Mouse (Mus musculus) forebrain, embryonic 14.5 days (tissue): ENCODE results near the gene Sirt1. TPM values are rescaled to one million over a fixed set of nuclear protein-coding genes. Genes with fewer than 3 reads are reported as not detected.

Experiments
- ATAC-seq: fragments of 200-750 bp; cut with Nextera tagmentation; 2 replicates; pipeline ENCODE4 v1.8.0; 2017; ENCODE audit warnings: mild to moderate bottlenecking, moderate library complexity
- DNase-seq: peaks from one replicate; pipeline ENCODE4 v3.0.0-alpha.2; 2015; ENCODE audit warnings: low spot score
- H3K27ac ChIP-seq: fragments of 300-500 bp; sonication (generic); 2 replicates; pipeline ENCODE4 v1.5.1; 2014; ENCODE audit warnings: low read depth, mild to moderate bottlenecking, control low read depth, low read length, moderate library complexity
- H3K27me3 ChIP-seq: fragments of 300-500 bp; sonication (generic); replicated peaks from 2 replicates; pipeline ENCODE4 v1.6.1; 2014; ENCODE audit warnings: low read length, control low read depth, mixed read lengths; ENCODE audit not compliant: control insufficient read depth, insufficient read depth
- H3K36me3 ChIP-seq: fragments of 300-500 bp; sonication (generic); 2 replicates; pipeline ENCODE4 v1.6.1; 2014; ENCODE audit warnings: low read length, control low read depth; ENCODE audit not compliant: control insufficient read depth, insufficient read depth
- H3K4me1 ChIP-seq: fragments of 300-500 bp; sonication (generic); 2 replicates; pipeline ENCODE4 v1.6.1; 2014; ENCODE audit warnings: antibody characterized with exemption, low read length, control low read depth; ENCODE audit not compliant: control insufficient read depth, insufficient read depth
- H3K4me2 ChIP-seq: fragments of 300-500 bp; sonication (generic); 2 replicates; pipeline ENCODE4 v1.6.1; 2014; ENCODE audit warnings: mild to moderate bottlenecking, control low read depth, low read length
- H3K4me3 ChIP-seq: fragments of 300-500 bp; sonication (generic); 2 replicates; pipeline ENCODE4 v1.5.1; 2014; ENCODE audit warnings: low read depth, low read length, control low read depth
- H3K9ac ChIP-seq: fragments of 300-500 bp; sonication (generic); 2 replicates; pipeline ENCODE4 v1.6.1; 2014; ENCODE audit warnings: mild to moderate bottlenecking, low read length, control low read depth, moderate library complexity
- H3K9me3 ChIP-seq: fragments of 300-500 bp; sonication (generic); replicated peaks from 2 replicates; pipeline ENCODE4 v1.6.1; 2016; ENCODE audit warnings: low read length, control low read depth, mixed read lengths; ENCODE audit not compliant: control insufficient read depth
- WGBS: fragments of 180-500 bp; shearing (Covaris S2); extraction: QIAGEN DNeasy Blood & Tissue Kit; methylation state at CpG from one replicate; pipeline ENCODE4 v1.1.7; 2014; 5-methylcytosine and 5-hydroxymethylcytosine counted together
- polyA plus RNA-seq: library from polyadenylated mRNA; unstranded; fragments of >200 nt; fragmentation: Nextera tagmentation; extraction: Ambion mirVana; gene quantifications from 2 replicates; pipeline ENCODE4 v1.2.1, GENCODE M21; 2014

The Sirt1 gene
- polyA plus RNA-seq, 1 experiment from 2014 or later, result 6.2 TPM

DNA sequence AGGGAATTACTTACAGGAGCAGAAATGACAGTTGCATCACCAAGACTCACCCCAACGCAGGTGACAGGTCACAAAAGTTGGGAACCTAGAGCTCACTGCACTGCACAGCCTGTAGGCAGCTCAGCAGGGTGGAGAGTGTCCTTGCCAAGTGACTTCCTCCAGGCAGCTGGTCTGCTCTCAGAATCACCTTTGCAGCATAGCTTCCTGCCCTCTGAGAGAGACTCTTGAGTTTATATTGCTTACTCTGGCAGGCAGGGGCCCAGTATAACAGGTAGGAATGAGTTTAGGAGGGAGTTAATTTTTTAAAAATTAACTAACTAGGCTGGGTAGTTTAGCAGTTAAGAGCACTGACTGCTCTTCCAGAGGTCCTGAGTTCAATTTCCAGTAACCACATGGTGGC, 67.8 kb downstream of the Sirt1 start:
- Histone ChIP-seq H3K27ac (no peak overlapping the region), H3K9me3 (no peaks in the 10 kb centered on the region), H3K4me1 (no peaks in the 10 kb centered on the region), H3K4me2 (no peak overlapping the region), H3K36me3 (peaks cover 68% of the 10 kb centered on the region), H3K9ac (no peak overlapping the region), H3K4me3 (no peak overlapping the region), H3K27me3 (no peaks in the 10 kb centered on the region)
- ATAC-seq (no peak), DNase-seq (no peak)
- 100% methylated on average over 1 of the region's 1 CpGs for WGBS

DNA sequence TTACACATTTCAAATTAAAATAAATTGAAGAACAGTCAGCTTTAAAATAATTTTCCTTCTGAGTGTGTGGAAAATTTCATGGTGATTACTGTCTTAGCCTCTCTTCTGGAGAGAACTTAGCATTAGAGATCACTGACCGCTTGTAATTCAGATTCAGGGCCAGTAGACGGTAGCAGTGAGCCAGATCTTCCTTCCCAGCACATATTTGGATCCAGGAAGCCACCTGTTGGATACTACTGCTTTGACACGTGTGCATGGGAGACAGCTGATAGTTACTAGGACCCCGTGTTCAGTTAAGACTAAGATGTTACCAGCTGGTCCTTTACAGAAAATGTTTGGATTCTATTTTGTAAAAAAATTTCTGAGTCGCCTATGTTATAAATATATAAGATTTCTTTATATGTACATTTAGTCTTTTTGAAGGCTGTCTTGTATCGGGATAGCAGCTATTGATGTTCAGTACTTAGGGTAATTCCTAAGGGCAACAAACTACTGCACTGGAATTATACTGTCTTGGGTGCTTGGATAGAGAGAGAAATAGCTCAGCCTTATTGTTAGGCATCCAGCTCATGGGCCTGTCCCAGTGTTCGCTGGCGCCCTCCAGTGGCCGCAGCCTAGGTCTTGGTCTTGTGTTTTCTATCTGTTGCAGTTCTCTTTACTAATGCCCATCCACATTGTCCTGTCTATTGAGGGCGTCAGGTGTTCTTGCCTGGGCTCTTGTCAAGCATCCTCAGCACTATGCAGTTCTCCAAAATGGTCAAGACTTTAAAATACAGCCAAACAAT, 72.7 kb downstream of the Sirt1 start:
- DNase-seq (peak; percentile 75), ATAC-seq (peak; percentile 57)
- H3K36me3 ChIP-seq, result peaks cover 67% of the 10 kb centered on the region
- no peaks in the 10 kb centered on the region for H3K9me3 ChIP-seq
- no peak overlapping the region for H3K4me3 ChIP-seq
- no peaks in the 10 kb centered on the region for H3K4me1 ChIP-seq
- H3K27ac ChIP-seq, result no peak overlapping the region
- WGBS, result 39% methylated on average over 10 of the region's 10 CpGs
- no peak overlapping the region for H3K4me2 ChIP-seq
- no peaks in the 10 kb centered on the region for H3K27me3 ChIP-seq
- no peak overlapping the region for H3K9ac ChIP-seq

DNA sequence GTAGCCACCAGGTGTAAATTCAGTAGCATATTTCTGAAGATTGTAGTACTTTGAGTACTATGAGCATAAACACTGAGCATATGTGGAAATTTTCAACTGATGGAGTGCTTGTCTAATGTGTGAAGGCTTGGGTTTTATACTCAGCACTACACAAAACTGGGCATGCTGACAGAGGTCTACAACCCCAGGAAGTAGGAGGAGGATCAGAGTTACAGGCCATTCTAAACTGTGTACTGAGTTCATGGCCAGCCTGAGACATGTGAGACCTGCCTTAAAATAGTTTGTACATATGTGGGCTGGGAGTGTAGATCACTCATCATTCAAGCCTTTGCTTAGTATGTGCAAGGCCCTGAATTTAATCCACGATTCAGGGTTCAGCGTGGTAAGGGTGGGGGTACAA, 79.1 kb downstream of the Sirt1 start:
- Histone ChIP-seq H3K27me3 (no peaks in the 10 kb centered on the region), H3K36me3 (peaks cover 59% of the 10 kb centered on the region), H3K4me3 (no peak overlapping the region), H3K4me2 (no peak overlapping the region), H3K4me1 (no peaks in the 10 kb centered on the region), H3K9ac (no peak overlapping the region), H3K27ac (no peak overlapping the region), H3K9me3 (no peaks in the 10 kb centered on the region)
- 97% methylated on average over 2 of the region's 2 CpGs for WGBS
- ATAC-seq (no peak), DNase-seq (no peak)

DNA sequence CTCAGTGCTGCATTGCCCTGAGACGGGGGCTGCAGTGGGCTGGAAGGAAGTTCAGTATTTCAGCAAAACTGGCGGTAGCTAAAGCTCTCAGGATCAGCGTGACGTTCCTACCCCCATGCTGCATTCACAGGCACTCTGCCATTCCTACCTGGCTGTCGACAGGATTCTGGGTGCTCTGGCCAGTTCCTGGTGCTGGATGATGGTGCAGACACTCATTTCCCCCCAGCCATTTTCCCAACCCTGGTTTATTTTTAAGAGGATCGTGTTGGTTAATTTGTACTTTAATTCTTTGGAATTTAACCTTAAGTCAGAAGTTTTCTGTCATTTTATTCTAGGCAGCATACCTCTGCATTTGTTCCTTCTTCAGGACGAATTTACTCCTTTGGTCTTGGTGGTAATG, 98.7 kb downstream of the Sirt1 start:
- no peaks in the 10 kb centered on the region for H3K9me3 ChIP-seq
- ATAC-seq (no peak), DNase-seq (no peak)
- 91% methylated on average over 7 of the region's 7 CpGs for WGBS
- peaks cover 55% of the 10 kb centered on the region for H3K36me3 ChIP-seq
- no peak overlapping the region for H3K9ac ChIP-seq
- no peak overlapping the region for H3K4me2 ChIP-seq
- H3K27me3 ChIP-seq, result no peaks in the 10 kb centered on the region
- H3K27ac ChIP-seq, result no peak overlapping the region
- no peak overlapping the region for H3K4me3 ChIP-seq
- no peaks in the 10 kb centered on the region for H3K4me1 ChIP-seq

DNA sequence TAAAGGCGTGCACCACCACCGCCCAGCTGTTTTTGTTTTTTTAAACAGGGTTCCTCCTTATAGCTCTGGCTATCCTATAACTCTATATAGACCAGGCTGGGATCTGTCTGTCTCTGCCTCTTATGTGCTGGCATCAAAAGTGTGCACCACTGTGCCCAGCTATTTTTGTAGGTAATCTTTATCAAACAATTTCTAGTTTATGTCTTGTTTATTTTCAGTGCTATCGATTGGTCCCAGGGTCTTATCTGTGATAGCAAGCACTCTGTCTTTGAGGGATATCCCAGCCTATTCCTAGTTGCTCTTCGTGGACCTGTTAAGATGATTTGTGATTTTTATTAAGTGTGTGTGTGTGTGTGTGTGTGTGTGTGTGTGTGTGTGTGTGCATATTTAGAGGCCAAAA, 99.1 kb downstream of the Sirt1 start:
- Histone ChIP-seq H3K27me3 (no peaks in the 10 kb centered on the region), H3K27ac (no peak overlapping the region), H3K4me2 (no peak overlapping the region), H3K36me3 (peaks cover 56% of the 10 kb centered on the region), H3K4me3 (no peak overlapping the region), H3K9me3 (no peaks in the 10 kb centered on the region), H3K4me1 (no peaks in the 10 kb centered on the region), H3K9ac (no peak overlapping the region)
- ATAC-seq (no peak), DNase-seq (no peak)
- 95% methylated on average over 4 of the region's 4 CpGs for WGBS

DNA sequence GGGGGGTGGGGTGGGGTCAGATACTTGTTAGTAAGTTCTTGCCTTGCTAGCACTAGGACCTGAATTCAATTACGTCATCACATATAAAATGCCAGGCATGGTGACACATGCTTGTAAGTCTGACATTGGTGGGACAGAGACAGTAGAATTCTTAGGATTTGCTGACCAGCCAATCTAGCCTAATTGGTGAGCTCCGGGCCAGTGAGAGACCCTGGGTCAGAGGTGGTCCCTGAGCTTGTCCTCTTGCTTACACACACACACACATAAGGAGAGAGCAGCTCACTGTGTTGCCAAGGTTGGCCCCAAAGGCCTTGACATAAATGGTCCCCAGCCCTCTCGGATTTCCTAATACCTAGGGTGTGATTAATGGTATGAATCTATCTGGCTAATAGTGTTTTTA, 101.7 kb downstream of the Sirt1 start:
- ATAC-seq, result no peak

DNA sequence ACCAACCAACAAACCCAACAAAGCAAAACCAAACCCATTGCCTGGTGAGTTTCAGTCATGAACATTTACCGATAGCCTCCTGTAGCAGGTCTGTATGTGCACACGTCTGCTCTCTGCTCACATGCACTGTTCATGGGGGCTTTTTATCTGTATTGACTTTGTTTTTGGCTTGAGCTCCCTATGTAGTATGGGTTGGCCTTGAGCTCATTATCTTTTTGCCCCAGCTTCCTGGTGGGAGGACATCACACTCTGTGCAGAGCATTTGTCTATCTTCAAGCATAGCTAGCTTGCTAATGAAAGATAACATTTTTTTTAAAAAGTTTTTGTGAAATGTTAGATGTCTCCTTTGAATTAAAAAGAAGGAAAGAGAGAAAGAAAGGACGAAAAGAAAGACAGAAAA, 104.5 kb downstream of the Sirt1 start:
- H3K4me1 ChIP-seq, result no peaks in the 10 kb centered on the region
- no peaks in the 10 kb centered on the region for H3K9me3 ChIP-seq
- WGBS, result 98% methylated on average over 3 of the region's 3 CpGs
- H3K27me3 ChIP-seq, result no peaks in the 10 kb centered on the region
- DNase-seq (no peak), ATAC-seq (no peak)
- H3K36me3 ChIP-seq, result peaks cover 51% of the 10 kb centered on the region
- H3K27ac ChIP-seq, result no peak overlapping the region
- H3K4me3 ChIP-seq, result no peak overlapping the region
- no peak overlapping the region for H3K4me2 ChIP-seq
- H3K9ac ChIP-seq, result no peak overlapping the region

More for the DNA sequence above, 101.7 kb downstream of the Sirt1 start:
- no peak overlapping the region for H3K4me2 ChIP-seq
- WGBS, result 96% methylated on average over 3 of the region's 3 CpGs
- no peaks in the 10 kb centered on the region for H3K4me1 ChIP-seq
- no peaks in the 10 kb centered on the region for H3K27me3 ChIP-seq
- H3K9ac ChIP-seq, result no peak overlapping the region
- no peak overlapping the region for H3K4me3 ChIP-seq
- no peaks in the 10 kb centered on the region for H3K9me3 ChIP-seq
- H3K27ac ChIP-seq, result no peak overlapping the region
- H3K36me3 ChIP-seq, result peaks cover 52% of the 10 kb centered on the region
- no peak for DNase-seq

DNA sequence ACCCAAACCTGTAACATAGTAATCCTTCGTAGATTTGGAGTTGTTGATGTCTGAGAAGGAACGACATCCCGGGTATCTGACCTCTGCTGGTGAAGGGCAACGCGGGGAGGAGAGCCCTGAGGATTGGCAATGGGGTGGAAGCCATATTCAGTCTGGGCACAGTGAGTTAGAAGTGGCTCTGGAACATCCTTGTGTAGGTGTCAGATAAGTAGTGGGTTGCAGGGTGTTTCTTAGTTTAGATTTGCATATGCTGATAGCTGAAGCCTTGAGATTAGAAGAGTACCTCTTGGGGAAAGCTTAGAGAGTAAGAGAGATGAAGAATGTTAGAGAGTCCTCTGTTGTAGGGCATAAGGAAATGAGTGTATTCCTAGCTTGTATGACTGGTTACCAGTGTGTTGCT, 108.6 kb downstream of the Sirt1 start:
- WGBS, result 88% methylated on average over 5 of the region's 5 CpGs
- ATAC-seq (no peak), DNase-seq (no peak)

DNA sequence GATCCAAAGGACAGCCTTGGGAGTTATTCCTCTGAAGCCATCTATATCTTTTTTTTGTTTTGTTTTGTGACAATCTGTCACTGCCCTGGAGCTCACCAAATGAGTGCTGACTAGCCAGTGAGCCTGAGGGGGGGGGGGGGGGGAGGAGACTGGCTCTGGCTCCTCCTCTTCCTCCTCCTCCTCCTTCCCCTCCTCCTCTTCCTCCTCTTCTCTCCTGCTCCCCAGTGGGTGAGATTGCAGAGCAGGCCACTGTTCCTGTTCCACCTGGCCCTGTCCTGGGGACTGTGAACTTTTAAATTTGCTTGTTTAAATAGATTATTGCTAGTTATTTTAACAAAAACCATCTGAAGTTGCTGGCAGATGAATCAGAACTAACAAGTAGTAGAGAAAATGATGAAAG, 109.1 kb downstream of the Sirt1 start:
- no peak for DNase-seq
- Histone ChIP-seq H3K4me3 (no peak overlapping the region), H3K4me1 (no peaks in the 10 kb centered on the region), H3K27ac (no peak overlapping the region), H3K4me2 (no peak overlapping the region), H3K9me3 (no peaks in the 10 kb centered on the region), H3K9ac (no peak overlapping the region), H3K27me3 (no peaks in the 10 kb centered on the region), H3K36me3 (peaks cover 29% of the 10 kb centered on the region)
- no peak for ATAC-seq

More for the DNA sequence above, 108.6 kb downstream of the Sirt1 start:
- H3K9me3 ChIP-seq, result no peaks in the 10 kb centered on the region
- H3K36me3 ChIP-seq, result peaks cover 34% of the 10 kb centered on the region
- H3K4me3 ChIP-seq, result no peak overlapping the region
- no peak overlapping the region for H3K27ac ChIP-seq
- H3K4me2 ChIP-seq, result no peak overlapping the region
- H3K27me3 ChIP-seq, result no peaks in the 10 kb centered on the region
- H3K9ac ChIP-seq, result no peak overlapping the region
- no peaks in the 10 kb centered on the region for H3K4me1 ChIP-seq
